Mouse (Mus musculus): ENCODE data around the gene Itsn1.

Itsn1 gene

GRCm38 (mm10) chr16:91729821-91730441 is 850 bp downstream of the Itsn1 start:
- ATAC-seq (ENCODE audit: insufficient number of reproducible peaks, low FRiP score, low TSS enrichment) = no peak

GRCm38 (mm10) chr16:91730446-91730845 is 1.4 kb downstream of the Itsn1 start:
- no peak for ATAC-seq (ENCODE audit: insufficient number of reproducible peaks, low FRiP score, low TSS enrichment)

GRCm38 (mm10) chr16:91732816-91733215 is 3.7 kb downstream of the Itsn1 start:
- no peak for ATAC-seq (ENCODE audit: insufficient number of reproducible peaks, low FRiP score, low TSS enrichment)

DNA sequence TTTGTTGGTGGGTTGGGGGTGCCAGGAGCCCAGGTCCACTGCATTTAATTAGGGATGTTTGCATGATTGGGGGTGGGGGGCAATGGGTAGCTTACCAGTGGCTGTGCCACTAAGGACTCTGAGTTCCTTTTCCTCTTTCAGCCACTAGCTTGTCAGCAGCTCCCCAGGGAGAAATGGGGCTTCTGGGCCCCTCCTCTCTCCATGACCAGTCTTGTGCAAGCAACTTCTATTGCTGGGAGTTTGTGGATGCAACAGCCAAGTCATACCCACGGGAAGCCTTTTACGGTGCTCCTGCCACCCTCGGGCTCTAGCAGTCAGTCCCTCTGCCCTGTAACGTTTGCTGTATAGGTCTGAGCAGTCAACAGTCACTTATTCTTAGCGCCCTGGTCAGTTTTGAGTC is 5.7 kb downstream of the Itsn1 start:
- ATAC-seq (ENCODE audit: insufficient number of reproducible peaks, low FRiP score, low TSS enrichment) = no peak

DNA sequence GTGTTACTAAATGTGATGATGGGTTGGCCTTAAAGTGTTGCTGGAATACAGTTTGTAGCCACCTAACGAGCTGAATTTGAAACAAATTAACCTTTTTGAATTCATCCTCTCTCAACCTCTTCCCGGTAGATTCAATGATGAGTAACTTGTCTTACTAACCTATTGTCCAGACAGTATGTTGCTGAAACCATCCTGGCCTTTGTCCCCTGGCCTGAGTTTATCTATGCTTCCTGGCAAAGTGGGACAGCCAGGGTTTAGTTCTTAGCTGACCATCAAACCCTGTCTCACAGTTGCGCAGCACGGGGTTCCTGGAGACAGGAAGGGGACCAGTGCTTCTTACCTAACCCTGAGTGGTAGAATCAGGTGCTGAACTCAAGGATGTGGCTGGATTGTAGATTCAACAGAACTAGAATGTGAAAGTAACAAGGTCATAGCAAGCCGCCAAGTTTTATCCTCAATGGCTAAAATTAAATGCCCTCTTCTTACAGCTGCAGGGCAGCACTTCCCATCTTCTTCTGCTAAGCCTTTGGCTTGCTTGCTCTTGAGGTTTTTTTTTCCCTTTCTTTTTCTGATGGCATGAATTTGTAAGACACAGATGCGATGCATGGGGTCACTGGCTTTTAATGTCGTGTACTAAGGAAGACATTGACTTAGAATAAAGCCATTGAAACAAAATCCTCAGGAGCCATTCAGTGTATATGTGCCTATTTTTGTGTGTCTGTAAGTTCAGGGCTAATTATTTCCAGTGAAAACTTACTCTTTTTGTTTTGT is 7.2 kb downstream of the Itsn1 start:
- no peak for ATAC-seq (ENCODE audit: insufficient number of reproducible peaks, low FRiP score, low TSS enrichment)

GRCm38 (mm10) chr16:91738505-91738904 is 9.4 kb downstream of the Itsn1 start:
- no peak for ATAC-seq (ENCODE audit: insufficient number of reproducible peaks, low FRiP score, low TSS enrichment)

- ATAC-seq (ENCODE audit: insufficient number of reproducible peaks, low FRiP score, low TSS enrichment) = no peak
Measured at GRCm38 (mm10) chr16:91740184-91740917, 11.3 kb downstream of the Itsn1 start.

- no peak for ATAC-seq (ENCODE audit: insufficient number of reproducible peaks, low FRiP score, low TSS enrichment)
Measured at GRCm38 (mm10) chr16:91740918-91741255, 11.8 kb downstream of the Itsn1 start.

DNA sequence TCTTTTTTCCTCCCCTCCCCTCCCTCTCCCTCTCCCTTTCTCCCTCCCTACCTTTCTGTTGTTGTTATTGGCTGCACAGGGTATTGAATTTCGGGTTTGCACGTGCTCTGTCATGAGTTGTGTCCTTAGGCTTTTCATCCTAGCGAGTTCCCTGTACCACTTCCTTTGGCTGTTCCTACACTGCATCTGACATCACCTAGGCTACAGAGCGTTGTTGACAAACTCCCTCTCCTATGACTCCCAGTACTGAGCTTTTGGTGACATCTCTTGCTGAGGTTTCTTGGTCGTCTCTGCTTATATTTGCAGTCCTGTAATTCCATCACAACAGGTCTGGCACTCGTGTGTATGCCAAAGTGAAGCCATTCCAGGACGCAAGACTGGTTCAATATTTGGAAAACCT is 14.0 kb downstream of the Itsn1 start:
- no peak for ATAC-seq (ENCODE audit: insufficient number of reproducible peaks, low FRiP score, low TSS enrichment)

DNA sequence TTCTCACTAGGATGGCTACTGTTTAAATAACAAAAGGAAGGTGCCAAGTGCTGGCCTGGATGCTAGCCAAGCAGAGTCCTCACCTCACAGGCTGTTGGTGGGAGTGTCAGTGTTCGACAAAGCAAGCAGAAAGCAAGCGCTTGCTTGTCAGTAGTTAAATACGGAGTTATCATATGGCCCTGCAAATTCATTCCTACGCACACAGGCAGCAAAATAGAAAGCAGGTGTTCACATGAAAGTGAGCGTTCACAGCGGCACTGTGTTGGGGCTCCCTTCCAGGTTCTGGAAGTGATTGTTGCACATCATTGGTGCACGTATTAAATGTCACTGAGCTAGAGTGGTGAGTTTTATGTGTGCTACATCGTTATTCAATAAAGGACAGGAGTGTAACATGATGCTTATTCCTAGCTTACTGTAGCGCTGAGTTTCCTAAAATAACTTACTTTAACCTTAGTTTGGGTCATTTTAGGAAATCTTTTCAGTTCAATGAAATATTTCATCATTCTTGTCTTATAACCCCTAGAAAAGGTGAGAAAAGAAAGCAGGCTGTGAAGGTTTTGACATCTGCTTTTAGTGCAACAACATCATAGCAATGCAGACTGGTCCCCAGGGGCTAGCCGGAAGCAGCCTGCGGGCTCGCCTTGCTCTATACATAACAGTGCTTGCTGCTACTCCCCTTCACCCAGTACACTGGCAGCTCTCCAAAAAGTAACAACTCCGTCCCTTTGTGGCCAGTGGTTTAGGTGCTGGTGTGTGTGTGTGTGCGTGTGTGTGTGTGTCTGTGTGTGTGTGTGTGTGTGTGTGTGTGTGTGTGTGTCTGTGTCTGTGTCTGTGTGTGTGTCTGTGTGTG is 17.2 kb downstream of the Itsn1 start:
- 0 out of 2 replicates have a peak, but pooled peaks have one; percentile 37 for ATAC-seq (ENCODE audit: insufficient number of reproducible peaks, low FRiP score, low TSS enrichment)

GRCm38 (mm10) chr16:91747567-91747966 is 18.5 kb downstream of the Itsn1 start:
- ATAC-seq (ENCODE audit: insufficient number of reproducible peaks, low FRiP score, low TSS enrichment) = no peak

GRCm38 (mm10) chr16:91751644-91752385 is 22.7 kb downstream of the Itsn1 start:
- no peak for ATAC-seq (ENCODE audit: insufficient number of reproducible peaks, low FRiP score, low TSS enrichment)

DNA sequence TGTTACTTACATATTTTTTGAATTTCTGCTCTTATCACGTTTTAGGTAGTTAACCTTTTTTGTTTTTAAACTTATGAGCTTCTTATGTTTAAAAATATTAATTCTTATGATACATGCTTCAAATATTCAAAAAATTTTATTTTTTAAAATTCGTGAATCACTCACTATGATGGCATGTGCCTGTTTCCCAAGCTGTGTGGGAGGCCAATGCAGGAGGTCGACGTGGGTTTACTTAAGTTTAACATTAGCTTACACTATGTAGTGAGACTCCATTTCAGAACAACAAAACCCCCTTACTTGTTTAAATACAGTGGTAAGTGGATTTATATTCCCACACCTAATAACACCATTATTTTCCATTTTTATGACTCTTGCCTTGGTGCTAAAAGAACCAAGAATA is 24.5 kb downstream of the Itsn1 start:
- no peak for ATAC-seq (ENCODE audit: insufficient number of reproducible peaks, low FRiP score, low TSS enrichment)

GRCm38 (mm10) chr16:91754957-91755356 is 25.9 kb downstream of the Itsn1 start:
- ATAC-seq (ENCODE audit: insufficient number of reproducible peaks, low FRiP score, low TSS enrichment) = no peak

DNA sequence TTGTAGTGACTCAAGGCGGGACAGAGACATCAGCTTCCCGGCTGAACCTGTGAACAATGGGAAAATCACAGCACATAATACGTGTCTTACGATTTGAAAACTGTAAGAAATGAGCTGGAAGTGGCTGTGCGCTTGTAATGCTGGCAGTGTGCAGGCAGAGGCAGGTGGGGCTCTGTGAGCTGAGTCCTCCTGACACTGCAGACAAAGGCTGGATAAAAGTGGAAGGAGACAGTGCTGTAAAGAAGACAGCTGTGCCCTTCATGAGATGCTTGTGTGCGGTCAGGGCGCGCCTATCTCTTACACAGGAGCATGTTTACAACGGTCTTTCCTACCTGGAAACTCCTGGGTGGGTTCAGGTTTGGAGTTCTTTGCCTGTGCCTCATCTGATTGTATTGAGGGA is 32.1 kb downstream of the Itsn1 start:
- no peak for ATAC-seq (ENCODE audit: insufficient number of reproducible peaks, low FRiP score, low TSS enrichment)

DNA sequence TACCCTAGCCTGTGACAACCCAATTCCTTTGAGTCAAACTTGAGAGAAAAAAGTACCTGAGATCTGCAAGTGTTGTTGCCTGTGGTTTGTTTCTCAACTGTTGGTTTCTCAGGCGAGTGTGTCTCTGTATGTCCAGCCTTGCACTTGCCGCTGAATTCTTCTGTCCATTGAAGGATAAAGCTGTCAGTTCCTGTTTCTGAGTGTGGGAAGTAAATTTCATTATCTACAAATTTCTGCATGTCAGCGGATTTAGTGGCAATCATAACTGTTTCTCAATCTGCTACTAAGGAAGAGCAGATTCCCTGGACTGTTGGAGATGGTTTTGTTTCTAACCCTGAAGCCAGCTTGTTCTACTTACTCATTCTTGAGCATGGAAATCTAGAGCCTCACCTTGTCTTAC is 32.7 kb downstream of the Itsn1 start:
- ATAC-seq (ENCODE audit: insufficient number of reproducible peaks, low FRiP score, low TSS enrichment) = no peak

GRCm38 (mm10) chr16:91762476-91762875 is 33.4 kb downstream of the Itsn1 start:
- no peak for ATAC-seq (ENCODE audit: insufficient number of reproducible peaks, low FRiP score, low TSS enrichment)

DNA sequence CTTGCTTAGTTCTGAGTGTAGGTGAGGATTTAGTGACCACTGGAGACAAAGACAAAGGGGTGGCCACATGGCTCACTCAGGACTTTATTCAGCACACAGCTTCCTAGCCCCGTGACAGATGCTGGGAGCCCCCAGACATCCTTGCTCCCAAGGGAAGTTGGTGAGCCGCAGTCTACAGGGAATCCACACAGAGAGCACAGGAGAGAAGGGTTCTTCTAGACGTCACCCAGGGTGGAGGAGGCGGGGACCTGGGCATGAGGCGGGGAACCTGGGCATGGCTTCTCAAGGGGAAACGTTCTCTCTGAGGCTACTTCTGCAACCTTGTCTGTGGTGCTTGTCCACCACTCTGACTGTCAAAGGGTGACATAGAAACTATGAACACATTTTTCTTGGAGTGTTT is 34.9 kb downstream of the Itsn1 start:
- no peak for ATAC-seq (ENCODE audit: insufficient number of reproducible peaks, low FRiP score, low TSS enrichment)

DNA sequence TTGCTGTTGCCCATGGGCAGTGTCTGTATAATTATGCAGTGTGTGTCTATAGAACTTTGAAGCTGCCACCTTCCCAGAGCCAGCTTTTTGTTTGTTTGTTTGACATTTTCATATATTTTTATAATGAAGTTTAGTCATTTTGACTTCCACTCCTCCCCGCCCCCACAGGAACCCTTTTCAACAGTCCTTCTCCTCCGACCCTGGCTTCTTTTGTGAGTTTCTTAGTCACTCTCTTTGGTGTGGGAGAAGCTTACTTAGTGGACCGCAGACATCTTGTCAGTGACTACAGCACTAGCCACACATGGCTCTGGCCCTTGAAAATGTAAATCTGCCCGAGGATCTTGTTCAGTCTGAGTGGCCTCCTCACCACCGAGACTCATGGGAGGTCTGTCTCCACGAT is 35.3 kb downstream of the Itsn1 start:
- no peak for ATAC-seq (ENCODE audit: insufficient number of reproducible peaks, low FRiP score, low TSS enrichment)

Data from cerebellum, adult (tissue).